Mouse (Mus musculus): ENCODE results near the gene Gm21858. TPM values are rescaled to one million over a fixed set of nuclear protein-coding genes. Genes with fewer than 3 reads are reported as not detected.
"Not testable (repeated sequence)": the region's sequence is repeated elsewhere in the genome, so short reads cannot be mapped to it uniquely, and the experiment has no call there.

Gene Gm21858
- not detected for total RNA-seq (2021)

GRCm38 (mm10) chrY:55731456-55731855, at the start of gene Gm21858:
Gm21858 (plus strand) TSS chrY:55731756.
- DNase-seq; intact Hi-C loops (cut with DNase I): not testable (repeated sequence)
